20 mouse cellular contexts compared by ENCODE assay signal in the genomic region with DNA sequence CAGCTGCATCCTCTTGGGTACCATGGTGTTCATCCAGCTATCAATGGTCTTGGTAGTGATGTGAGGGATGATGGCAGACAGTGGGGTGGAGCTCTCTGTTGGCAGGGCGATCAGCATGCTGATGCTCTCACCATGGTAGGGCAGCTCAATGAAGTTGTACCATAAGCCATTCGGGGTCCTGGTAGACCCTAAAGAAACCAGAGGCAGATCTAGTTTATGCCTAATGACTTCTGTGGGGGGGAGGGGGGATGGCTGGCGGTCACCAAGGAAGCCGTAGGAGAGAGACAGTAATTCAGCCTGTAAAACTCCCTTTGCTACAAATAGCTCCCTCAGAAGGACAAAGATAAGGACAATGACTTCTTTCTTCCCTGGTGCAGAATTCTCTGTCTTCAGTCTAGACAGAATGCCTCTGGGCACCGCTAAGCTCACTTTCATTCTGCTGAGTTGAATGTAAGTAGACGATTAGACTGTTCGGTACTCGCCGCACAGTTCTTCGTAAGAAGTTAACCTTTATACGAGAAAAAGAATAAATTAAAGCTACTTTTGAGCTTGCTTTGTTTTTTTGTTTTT. TPM values are rescaled to one million over a fixed set of nuclear protein-coding genes. Genes with fewer than 3 reads are reported as not detected.
DNase-seq lines count a peak whose midpoint lies in the region; ATAC-seq lines count a peak whose summit lies in the region.
"Had no signal": no experiment of that assay in that cellular context is flagged by ENCODE, and none has a peak within 500 bp of the region (broad histone marks: within the 10 kb centered on the region; RNA-seq: fewer than 3 reads in every experiment).

No protein-coding gene starts in this region.

- no peak overlapping the region for H3K4me3 ChIP-seq in hindbrain, embryonic 13.5 days
- no peak overlapping the region for H3K4me3 ChIP-seq in neural tube, embryonic 12.5 days
- H3K4me3 ChIP-seq: erythroblast, embryonic 14.5 days; heart, embryonic 15.5 days; limb, embryonic 13.5 days had no signal

- no peak overlapping the region for H3K9ac ChIP-seq in hindbrain, embryonic 13.5 days
- no peak overlapping the region for H3K9ac ChIP-seq in neural tube, embryonic 12.5 days
- H3K9ac ChIP-seq: heart, embryonic 15.5 days; limb, embryonic 13.5 days; liver, embryonic 14.5 days had no signal

- peak; percentile 83 for ATAC-seq in hindbrain, embryonic 13.5 days (ENCODE audit: low FRiP score)
- ATAC-seq in neural tube, embryonic 12.5 days (ENCODE audit: low FRiP score, low read depth) = peak; percentile 86
- ATAC-seq: activated CD4-positive, CD25-positive, alpha-beta regulatory T cell, adult 4 months; forebrain, embryonic 16.5 days had no signal

- H3K36me3 ChIP-seq in hindbrain, embryonic 13.5 days = peaks cover 10% of the 10 kb centered on the region
- peaks cover 3% of the 10 kb centered on the region; the same call in 1 of the 2 replicates for H3K36me3 ChIP-seq in neural tube, embryonic 12.5 days
- H3K36me3 ChIP-seq: heart, embryonic 15.5 days had no signal

- H3K4me1 ChIP-seq in hindbrain, embryonic 13.5 days (replicated peaks) = peaks cover 13% of the 10 kb centered on the region
- H3K4me1 ChIP-seq in neural tube, embryonic 12.5 days = no peaks in the 10 kb centered on the region
- H3K4me1 ChIP-seq: limb, embryonic 13.5 days had no signal

- peak overlapping the region; percentile 23; the same call in 1 of the 2 replicates for H3K27ac ChIP-seq in hindbrain, embryonic 13.5 days
- H3K27ac ChIP-seq in neural tube, embryonic 12.5 days = no peak overlapping the region
- H3K27ac ChIP-seq: heart, embryonic 15.5 days; limb, embryonic 13.5 days; liver, embryonic 14.5 days; stomach, postnatal 0 days had no signal

- intact Hi-C loops in heart, postnatal 14 days (cut with DNase I) = no loop called here

- peak; percentile 8 for DNase-seq in heart, adult 11 months
- DNase-seq in heart, postnatal 14 days = no peak
- peak; percentile 31 for DNase-seq in embryo, embryonic 10.5 days (ENCODE audit: low spot score)
- DNase-seq in adrenal gland, adult (ENCODE audit: inconsistent age in 2 of 2, low spot score in 1 of 2) = no peak
- DNase-seq in adrenal gland, postnatal 25 days = no peak
- DNase-seq: adrenal gland, postnatal 36 days; cerebellum, adult 8-10 months; heart, adult 18-20 months; kidney, adult 18-20 months; kidney, postnatal 25 days; thymus, postnatal 25 days had no signal

- 52% methylated on average over 11 of the region's 11 CpGs for WGBS in hindbrain, embryonic 13.5 days
- WGBS in neural tube, embryonic 12.5 days = 31% methylated on average over 11 of the region's 11 CpGs

- H3K4me2 ChIP-seq in hindbrain, embryonic 13.5 days = no peak overlapping the region
- H3K4me2 ChIP-seq in neural tube, embryonic 12.5 days (replicated peaks) = peak overlapping the region; percentile 20; the same call in 1 of the 2 replicates
- H3K4me2 ChIP-seq: heart, embryonic 15.5 days; limb, embryonic 13.5 days had no signal

- no peaks in the 10 kb centered on the region for H3K9me3 ChIP-seq in hindbrain, embryonic 13.5 days
- H3K9me3 ChIP-seq in neural tube, embryonic 12.5 days = no peaks in the 10 kb centered on the region
- H3K9me3 ChIP-seq: heart, embryonic 15.5 days; limb, embryonic 13.5 days had no signal

- H3K27me3 ChIP-seq in hindbrain, embryonic 13.5 days = no peaks in the 10 kb centered on the region
- H3K27me3 ChIP-seq in neural tube, embryonic 12.5 days (replicated peaks) = no peaks in the 10 kb centered on the region
- H3K27me3 ChIP-seq: heart, embryonic 15.5 days; limb, embryonic 13.5 days had no signal

RNA-seq across cellular contexts. Expression of gene Wdfy1, which starts 27.0 kb away (rescaled TPM):
- 10 to 100 TPM; 18.6 to 23.0 TPM for total RNA-seq in heart, postnatal 14 days (2021)
- 112 and 116 TPM in 2 replicates for polyA plus RNA-seq in hindbrain, embryonic 13.5 days (2015; fragmentation: Nextera tagmentation; extraction: Ambion mirVana)
- 62.9 and 69.9 TPM in 2 replicates for polyA plus RNA-seq in neural tube, embryonic 12.5 days (2016; fragmentation: Nextera tagmentation; extraction: Ambion mirVana)
- 48.5 and 53.7 TPM in 2 replicates for total RNA-seq in adrenal gland, postnatal 25 days (2021)

RNA-seq across cellular contexts. Expression of gene Mrpl44, which starts 27.1 kb away (rescaled TPM):
- total RNA-seq in heart, postnatal 14 days (2021) = 10 to 100 TPM; 56.9 to 58.5 TPM
- 46.2 and 47.9 TPM in 2 replicates for polyA plus RNA-seq in hindbrain, embryonic 13.5 days (2015; fragmentation: Nextera tagmentation; extraction: Ambion mirVana)
- polyA plus RNA-seq in neural tube, embryonic 12.5 days (2016; fragmentation: Nextera tagmentation; extraction: Ambion mirVana) = 49.5 and 52.3 TPM in 2 replicates
- total RNA-seq in adrenal gland, postnatal 25 days (2021) = 48.4 and 59.6 TPM in 2 replicates

RNA-seq across cellular contexts. Expression of gene Serpine2, which starts 58.0 kb away (rescaled TPM):
- total RNA-seq in heart, postnatal 14 days (2021) = 10 to 100 TPM; 22.2 to 22.9 TPM
- 210 and 215 TPM in 2 replicates for polyA plus RNA-seq in hindbrain, embryonic 13.5 days (2015; fragmentation: Nextera tagmentation; extraction: Ambion mirVana)
- 173 and 189 TPM in 2 replicates for polyA plus RNA-seq in neural tube, embryonic 12.5 days (2016; fragmentation: Nextera tagmentation; extraction: Ambion mirVana)
- 5.9 and 6.7 TPM in 2 replicates for total RNA-seq in adrenal gland, postnatal 25 days (2021)

Comparison
In these comparisons a context has a peak if more than half of its experiments do, and no peak if none do; other contexts are left out.
1. DNase-seq: peak in heart, adult 11 months (single experiment) and embryo, embryonic 10.5 days (single experiment); none in heart, postnatal 14 days (0 of 2), adrenal gland, adult (0 of 2) and adrenal gland, postnatal 25 days (single experiment).